ENCODE assay signal across 10 mouse cellular contexts in the genomic region with DNA sequence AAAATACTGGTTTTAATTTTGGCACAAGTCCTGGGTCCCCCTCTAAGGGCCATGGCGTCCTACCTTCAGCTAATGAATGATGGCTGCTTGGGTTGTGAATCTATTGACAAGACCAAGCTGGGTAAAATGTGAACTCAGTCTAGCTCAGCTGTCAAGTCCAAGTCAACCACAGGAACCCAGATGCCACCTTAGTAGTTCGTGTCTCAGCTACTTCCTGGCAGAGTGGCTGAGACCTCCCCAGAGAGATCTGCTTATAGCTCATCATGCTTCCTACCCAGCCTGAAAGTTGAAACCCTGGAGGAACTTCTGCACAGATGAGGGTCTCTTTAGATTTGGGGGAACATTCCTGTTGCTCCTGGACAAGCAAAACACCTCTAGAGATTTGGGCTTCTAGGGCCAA. TPM values are rescaled to one million over a fixed set of nuclear protein-coding genes. Genes with fewer than 3 reads are reported as not detected.
A peak's percentile ranks its signal among the peaks of the same experiment; 100 is the strongest.
DNase-seq lines count a peak whose midpoint lies in the region; ATAC-seq lines count a peak whose summit lies in the region.
"Had no signal": no experiment of that assay in that cellular context is flagged by ENCODE, and none has a peak within 500 bp of the region (broad histone marks: within the 10 kb centered on the region; RNA-seq: fewer than 3 reads in every experiment).

No protein-coding gene starts in this region.

- WGBS in heart, embryonic 13.5 days, result 55% methylated on average over 2 of the region's 2 CpGs
- 73% methylated on average over 2 of the region's 2 CpGs for WGBS in heart, embryonic 10.5 days
- WGBS in forebrain, embryonic 14.5 days, result 38% methylated on average over 2 of the region's 2 CpGs
- WGBS in midbrain, embryonic 14.5 days, result 52% methylated on average over 2 of the region's 2 CpGs

- H3K36me3 ChIP-seq in heart, embryonic 13.5 days, result no peaks in the 10 kb centered on the region
- no peaks in the 10 kb centered on the region for H3K36me3 ChIP-seq in heart, embryonic 10.5 days
- H3K36me3 ChIP-seq in forebrain, embryonic 14.5 days (ENCODE audit: control insufficient read depth, insufficient read depth, low read length), result peaks cover 5% of the 10 kb centered on the region; the same call in 1 of the 2 replicates
- no peaks in the 10 kb centered on the region for H3K36me3 ChIP-seq in midbrain, embryonic 14.5 days (ENCODE audit: control insufficient read depth, insufficient read depth, low read length)
- H3K36me3 ChIP-seq: limb, embryonic 15.5 days had no signal

- no peak overlapping the region for H3K9ac ChIP-seq in heart, embryonic 13.5 days
- H3K9ac ChIP-seq in forebrain, embryonic 14.5 days (ENCODE audit: low read length), result peak overlapping the region; percentile 26; the same call in 1 of the 2 replicates
- H3K9ac ChIP-seq in midbrain, embryonic 14.5 days (replicated peaks; ENCODE audit: low read length), result no peak overlapping the region
- H3K9ac ChIP-seq: limb, embryonic 15.5 days had no signal

- H3K4me2 ChIP-seq in heart, embryonic 13.5 days, result peak overlapping the region; percentile 82
- H3K4me2 ChIP-seq in forebrain, embryonic 14.5 days (ENCODE audit: low read length), result peak overlapping the region; percentile 74
- H3K4me2 ChIP-seq in midbrain, embryonic 14.5 days (ENCODE audit: low read length), result peak overlapping the region; percentile 80

- no peak for ATAC-seq in heart, embryonic 13.5 days (ENCODE audit: extremely low read depth, insufficient number of reproducible peaks, low FRiP score, low TSS enrichment)
- no peak for ATAC-seq in forebrain, embryonic 14.5 days
- no peak for ATAC-seq in midbrain, embryonic 14.5 days (ENCODE audit: low FRiP score, low TSS enrichment)
- ATAC-seq in erythroblast, adult 5-6 weeks (replicated peaks; ENCODE audit: low FRiP score, poor library complexity, severe bottlenecking), result no peak

- H3K4me3 ChIP-seq in heart, embryonic 13.5 days, result peak overlapping the region; percentile 63; the same call in 1 of the 2 replicates
- H3K4me3 ChIP-seq in heart, embryonic 10.5 days, result no peak overlapping the region
- peak overlapping the region; percentile 82 for H3K4me3 ChIP-seq in forebrain, embryonic 14.5 days (ENCODE audit: low read depth, low read length)
- peak overlapping the region; percentile 72; the same call in 1 of the 2 replicates for H3K4me3 ChIP-seq in midbrain, embryonic 14.5 days (replicated peaks; ENCODE audit: low read depth, low read length)

- H3K27ac ChIP-seq in heart, embryonic 13.5 days (replicated peaks), result no peak overlapping the region
- no peak overlapping the region for H3K27ac ChIP-seq in heart, embryonic 10.5 days
- peak overlapping the region; percentile 35; the same call in 1 of the 2 replicates for H3K27ac ChIP-seq in forebrain, embryonic 14.5 days (ENCODE audit: low read depth, low read length)
- no peak overlapping the region for H3K27ac ChIP-seq in midbrain, embryonic 14.5 days (replicated peaks; ENCODE audit: low read depth, low read length)
- H3K27ac ChIP-seq: limb, embryonic 15.5 days had no signal

- no peak for DNase-seq in heart, embryonic 10.5 days (ENCODE audit: low spot score)
- DNase-seq in B cell, adult 2 months, result peak; percentile 42 to 47
- DNase-seq in forebrain, embryonic 14.5 days (ENCODE audit: low spot score), result no peak
- DNase-seq in midbrain, embryonic 14.5 days, result no peak
- DNase-seq in ovary, postnatal 10 days (ENCODE audit: low spot score), result no peak
- DNase-seq in adrenal gland, adult 8-10 months, result no peak

- peaks cover 73% of the 10 kb centered on the region for H3K27me3 ChIP-seq in heart, embryonic 13.5 days (replicated peaks)
- peaks cover 73% of the 10 kb centered on the region for H3K27me3 ChIP-seq in heart, embryonic 10.5 days (ENCODE audit: insufficient read depth, poor library complexity, severe bottlenecking)
- no peaks in the 10 kb centered on the region for H3K27me3 ChIP-seq in forebrain, embryonic 14.5 days (replicated peaks; ENCODE audit: control insufficient read depth, insufficient read depth, low read length)
- no peaks in the 10 kb centered on the region for H3K27me3 ChIP-seq in midbrain, embryonic 14.5 days (ENCODE audit: control insufficient read depth, insufficient read depth, low read length)

- no peaks in the 10 kb centered on the region for H3K9me3 ChIP-seq in heart, embryonic 13.5 days
- no peaks in the 10 kb centered on the region for H3K9me3 ChIP-seq in heart, embryonic 10.5 days
- no peaks in the 10 kb centered on the region for H3K9me3 ChIP-seq in forebrain, embryonic 14.5 days (replicated peaks; ENCODE audit: control insufficient read depth, low read length)
- H3K9me3 ChIP-seq in midbrain, embryonic 14.5 days (ENCODE audit: control insufficient read depth, low read length), result no peaks in the 10 kb centered on the region
- H3K9me3 ChIP-seq: limb, embryonic 15.5 days had no signal

- H3K4me1 ChIP-seq in heart, embryonic 13.5 days, result peaks cover 56% of the 10 kb centered on the region
- peaks cover 38% of the 10 kb centered on the region for H3K4me1 ChIP-seq in heart, embryonic 10.5 days
- peaks cover 37% of the 10 kb centered on the region for H3K4me1 ChIP-seq in forebrain, embryonic 14.5 days (ENCODE audit: control insufficient read depth, insufficient read depth, low read length)
- H3K4me1 ChIP-seq in midbrain, embryonic 14.5 days (ENCODE audit: control insufficient read depth, insufficient read depth, low read length), result peaks cover 44% of the 10 kb centered on the region

RNA-seq across cellular contexts. Expression of gene Nrarp, which starts 2.8 kb away (rescaled TPM):
- polyA plus RNA-seq in heart, embryonic 13.5 days (2015; fragmentation: Nextera tagmentation; extraction: Ambion mirVana), result 7.7 and 8.2 TPM in 2 replicates
- polyA plus RNA-seq in heart, embryonic 10.5 days (2016; fragmentation: Nextera tagmentation; extraction: Ambion mirVana), result 5.7 and 5.9 TPM in 2 replicates
- polyA plus RNA-seq in forebrain, embryonic 14.5 days (2014; fragmentation: Nextera tagmentation; extraction: Ambion mirVana), result 18.6 and 22.1 TPM in 2 replicates
- polyA plus RNA-seq in midbrain, embryonic 14.5 days (2014; fragmentation: Nextera tagmentation; extraction: Ambion mirVana), result 13.0 and 20.8 TPM in 2 replicates
- 1 to 10 TPM; 2.4 to 3.5 (median 2.7) TPM for total RNA-seq in adrenal gland, adult 8-10 months (2022)
- total RNA-seq in erythroblast, adult 5-6 weeks (2015; ENCODE audit: low replicate concordance), result not detected in 2 replicates
- 0.51 TPM in 1 of 2 replicates, not detected in the other for total RNA-seq in erythroblast, adult 5-6 weeks (2017; ENCODE audit: low replicate concordance)

RNA-seq across cellular contexts. Expression of gene Tor4a, which starts 13.3 kb away (rescaled TPM):
- 6.4 and 6.9 TPM in 2 replicates for polyA plus RNA-seq in heart, embryonic 13.5 days (2015; fragmentation: Nextera tagmentation; extraction: Ambion mirVana)
- polyA plus RNA-seq in heart, embryonic 10.5 days (2016; fragmentation: Nextera tagmentation; extraction: Ambion mirVana), result 7.7 and 8.4 TPM in 2 replicates
- 0.97 and 1.9 TPM in 2 replicates for polyA plus RNA-seq in forebrain, embryonic 14.5 days (2014; fragmentation: Nextera tagmentation; extraction: Ambion mirVana)
- 0.66 and 1.1 TPM in 2 replicates for polyA plus RNA-seq in midbrain, embryonic 14.5 days (2014; fragmentation: Nextera tagmentation; extraction: Ambion mirVana)
- total RNA-seq in adrenal gland, adult 8-10 months (2022), result 10 to 100 TPM; 27.4 to 35.0 (median 31.7) TPM
- total RNA-seq in erythroblast, adult 5-6 weeks (2015; ENCODE audit: low replicate concordance), result 3.1 and 5.0 TPM in 2 replicates
- 6.7 and 7.4 TPM in 2 replicates for total RNA-seq in erythroblast, adult 5-6 weeks (2017; ENCODE audit: low replicate concordance)

RNA-seq across cellular contexts. Expression of gene Nelfb, which starts 28.0 kb away (rescaled TPM):
- 68.8 and 72.8 TPM in 2 replicates for polyA plus RNA-seq in heart, embryonic 13.5 days (2015; fragmentation: Nextera tagmentation; extraction: Ambion mirVana)
- polyA plus RNA-seq in heart, embryonic 10.5 days (2016; fragmentation: Nextera tagmentation; extraction: Ambion mirVana), result 90.9 and 99.8 TPM in 2 replicates
- polyA plus RNA-seq in forebrain, embryonic 14.5 days (2014; fragmentation: Nextera tagmentation; extraction: Ambion mirVana), result 68.8 and 73.5 TPM in 2 replicates
- 82.6 and 98.7 TPM in 2 replicates for polyA plus RNA-seq in midbrain, embryonic 14.5 days (2014; fragmentation: Nextera tagmentation; extraction: Ambion mirVana)
- total RNA-seq in adrenal gland, adult 8-10 months (2022), result 10 to 100 TPM; 59.6 to 74.9 (median 68.6) TPM
- total RNA-seq in erythroblast, adult 5-6 weeks (2015; ENCODE audit: low replicate concordance), result 0.77 and 6.1 TPM in 2 replicates
- 19.5 and 25.7 TPM in 2 replicates for total RNA-seq in erythroblast, adult 5-6 weeks (2017; ENCODE audit: low replicate concordance)

RNA-seq across cellular contexts. Expression of gene Stpg3, which starts 31.1 kb away (rescaled TPM):
- polyA plus RNA-seq in heart, embryonic 13.5 days (2015; fragmentation: Nextera tagmentation; extraction: Ambion mirVana), result not detected in 2 replicates
- 0.10 TPM in 1 of 2 replicates, not detected in the other for polyA plus RNA-seq in heart, embryonic 10.5 days (2016; fragmentation: Nextera tagmentation; extraction: Ambion mirVana)
- not detected in 2 replicates for polyA plus RNA-seq in forebrain, embryonic 14.5 days (2014; fragmentation: Nextera tagmentation; extraction: Ambion mirVana)
- polyA plus RNA-seq in midbrain, embryonic 14.5 days (2014; fragmentation: Nextera tagmentation; extraction: Ambion mirVana), result 0.16 TPM in 1 of 2 replicates, not detected in the other
- not detected for total RNA-seq in adrenal gland, adult 8-10 months (2022)
- not detected in 2 replicates for total RNA-seq in erythroblast, adult 5-6 weeks (2015; ENCODE audit: low replicate concordance)
- total RNA-seq in erythroblast, adult 5-6 weeks (2017; ENCODE audit: low replicate concordance), result 0.34 TPM in 1 of 2 replicates, not detected in the other
- total RNA-seq: gastrocnemius, adult 18-20 months had no signal
- polyA plus RNA-seq: limb, embryonic 15.5 days had no signal

RNA-seq across cellular contexts. Expression of gene Fam166a, which starts 35.2 kb away (rescaled TPM):
- polyA plus RNA-seq in heart, embryonic 13.5 days (2015; fragmentation: Nextera tagmentation; extraction: Ambion mirVana), result not detected in 2 replicates
- polyA plus RNA-seq in heart, embryonic 10.5 days (2016; fragmentation: Nextera tagmentation; extraction: Ambion mirVana), result 0.92 TPM in 1 of 2 replicates, not detected in the other
- 1.1 TPM in 1 of 2 replicates, not detected in the other for polyA plus RNA-seq in forebrain, embryonic 14.5 days (2014; fragmentation: Nextera tagmentation; extraction: Ambion mirVana)
- polyA plus RNA-seq in midbrain, embryonic 14.5 days (2014; fragmentation: Nextera tagmentation; extraction: Ambion mirVana), result not detected in 2 replicates
- under 1 TPM in 1 of 4 experiments, not detected in 3; 0.27 TPM for total RNA-seq in adrenal gland, adult 8-10 months (2022)
- total RNA-seq in erythroblast, adult 5-6 weeks (2015; ENCODE audit: low replicate concordance), result not detected in 2 replicates
- not detected in 2 replicates for total RNA-seq in erythroblast, adult 5-6 weeks (2017; ENCODE audit: low replicate concordance)
- total RNA-seq: gastrocnemius, adult 18-20 months had no signal
- polyA plus RNA-seq: limb, embryonic 15.5 days had no signal

Comparison
In these comparisons a context has a peak if more than half of its experiments do, and no peak if none do; other contexts are left out.
1. DNase-seq: peak in B cell, adult 2 months (2 of 2); none in heart, embryonic 10.5 days (single experiment), forebrain, embryonic 14.5 days (single experiment), midbrain, embryonic 14.5 days (single experiment), ovary, postnatal 10 days (single experiment) and adrenal gland, adult 8-10 months (single experiment).
2. Peak in every context shown above with its lines, with median percentiles within 50 percentile points of each other: H3K4me2 ChIP-seq.